Mouse (Mus musculus): ENCODE data around the gene Cib2. TPM values are rescaled to one million over a fixed set of nuclear protein-coding genes. Genes with fewer than 3 reads are reported as not detected.

Cib2 gene
- polyA plus RNA-seq, 1 experiment from 2014 or later, result 2.7 TPM

- H3K9ac ChIP-seq, result no peak overlapping the region
- WGBS (ENCODE audit: insufficient replicate concordance), result 4% methylated on average over 1 of the region's 1 CpGs
- peaks cover 36% of the 10 kb centered on the region for H3K4me1 ChIP-seq
- ATAC-seq, result peak; percentile 53
- H3K27me3 ChIP-seq (replicated peaks), result no peaks in the 10 kb centered on the region
- no peak overlapping the region for H3K4me3 ChIP-seq
- no peak overlapping the region for H3K4me2 ChIP-seq
- no peaks in the 10 kb centered on the region for H3K9me3 ChIP-seq (replicated peaks)
- no peaks in the 10 kb centered on the region for H3K36me3 ChIP-seq
- H3K27ac ChIP-seq, result peak overlapping the region; percentile 77
These were observed 23.7 kb upstream of the Cib2 start for GRCm38 (mm10) chr9:54583712-54584111.

DNA sequence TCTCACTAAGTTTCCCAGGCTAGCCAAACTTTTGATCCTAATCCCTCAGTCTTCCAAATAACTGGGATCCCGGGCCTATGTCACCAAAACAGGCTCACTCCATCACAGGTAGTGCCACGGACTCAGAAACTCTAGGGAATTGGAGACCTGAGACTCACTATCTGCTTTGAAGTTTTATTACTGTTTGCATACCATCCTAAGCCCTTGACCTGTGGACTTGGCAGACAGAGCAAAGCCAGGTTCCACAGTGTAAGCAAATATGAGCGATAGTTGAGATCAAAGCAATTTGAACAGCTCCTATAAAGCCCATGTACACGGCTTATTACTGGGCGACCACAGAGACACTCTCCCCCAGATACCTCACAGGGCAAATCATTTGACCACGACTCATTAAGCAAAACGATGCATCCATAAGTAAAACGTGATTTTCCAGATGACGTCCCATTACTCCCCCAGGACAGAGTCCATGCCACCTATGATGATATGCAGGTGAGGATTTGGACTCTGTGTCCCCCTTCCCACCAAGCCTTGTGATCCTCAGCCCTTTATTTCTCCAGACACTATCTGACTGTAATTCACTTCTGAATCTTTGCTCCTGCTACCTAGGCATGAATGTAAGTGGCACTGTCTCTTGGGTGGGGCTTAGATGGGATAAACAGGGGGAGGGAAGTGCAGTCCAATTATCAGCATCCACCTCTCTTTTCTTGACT is 11.3 kb upstream of the Cib2 start:
- Histone ChIP-seq H3K4me1 (peaks cover 24% of the 10 kb centered on the region), H3K27me3 (replicated peaks) (no peaks in the 10 kb centered on the region), H3K4me2 (no peak overlapping the region), H3K4me3 (no peak overlapping the region), H3K36me3 (no peaks in the 10 kb centered on the region), H3K9ac (no peak overlapping the region), H3K9me3 (replicated peaks) (no peaks in the 10 kb centered on the region), H3K27ac (no peak overlapping the region)
- WGBS (ENCODE audit: insufficient replicate concordance), result 61% methylated on average over 9 of the region's 9 CpGs
- no peak for ATAC-seq

GRCm38 (mm10) chr9:54568732-54569131 is 8.7 kb upstream of the Cib2 start:
- 41% methylated on average over 2 of the region's 2 CpGs for WGBS (ENCODE audit: insufficient replicate concordance)
- Histone ChIP-seq H3K9me3 (replicated peaks) (no peaks in the 10 kb centered on the region), H3K9ac (no peak overlapping the region), H3K27me3 (replicated peaks) (no peaks in the 10 kb centered on the region), H3K4me3 (no peak overlapping the region), H3K27ac (no peak overlapping the region), H3K4me2 (no peak overlapping the region), H3K4me1 (peaks cover 30% of the 10 kb centered on the region), H3K36me3 (no peaks in the 10 kb centered on the region)
- no peak for ATAC-seq

- peaks cover 38% of the 10 kb centered on the region for H3K4me1 ChIP-seq
- 41% methylated on average over 4 of the region's 4 CpGs for WGBS (ENCODE audit: insufficient replicate concordance)
- no peaks in the 10 kb centered on the region for H3K27me3 ChIP-seq (replicated peaks)
- H3K27ac ChIP-seq, result no peak overlapping the region
- H3K9ac ChIP-seq, result no peak overlapping the region
- no peak for ATAC-seq
- H3K9me3 ChIP-seq (replicated peaks), result no peaks in the 10 kb centered on the region
- H3K4me2 ChIP-seq, result no peak overlapping the region
- no peak overlapping the region for H3K4me3 ChIP-seq
- no peaks in the 10 kb centered on the region for H3K36me3 ChIP-seq
These were observed 6.9 kb upstream of the Cib2 start for GRCm38 (mm10) chr9:54566958-54567357.

GRCm38 (mm10) chr9:54560831-54561601 is 998 bp upstream of the Cib2 start:
- Histone ChIP-seq H3K4me3 (no peak overlapping the region), H3K27me3 (replicated peaks) (peaks cover 20% of the 10 kb centered on the region), H3K9ac (no peak overlapping the region), H3K9me3 (replicated peaks) (no peaks in the 10 kb centered on the region), H3K4me1 (peaks cover 33% of the 10 kb centered on the region), H3K27ac (no peak overlapping the region), H3K36me3 (no peaks in the 10 kb centered on the region), H3K4me2 (no peak overlapping the region)
- WGBS (ENCODE audit: insufficient replicate concordance), result 80% methylated on average over 8 of the region's 8 CpGs
- no peak for ATAC-seq

DNA sequence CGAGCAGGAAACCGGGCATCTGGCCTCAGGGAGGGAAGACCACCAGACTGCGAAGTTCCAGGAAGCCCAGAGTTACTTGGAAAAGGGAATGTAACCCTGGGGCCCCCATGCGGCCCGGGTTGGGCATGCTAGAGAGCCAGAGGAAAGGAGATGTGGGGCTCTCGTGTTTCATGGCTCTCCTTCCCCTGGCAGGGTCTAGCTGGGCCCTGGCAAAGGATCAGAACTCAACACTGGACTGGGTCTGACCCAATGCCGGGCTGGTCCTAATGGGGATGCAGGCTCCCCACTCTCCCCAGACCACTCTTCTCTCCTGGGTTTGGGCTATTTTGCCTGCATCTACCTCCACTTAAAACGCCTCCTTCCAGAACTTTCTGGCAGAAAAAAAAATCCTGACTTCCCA is 1.3 kb downstream of the Cib2 start:
- WGBS (ENCODE audit: insufficient replicate concordance), result 63% methylated on average over 8 of the region's 8 CpGs
- Histone ChIP-seq H3K4me2 (no peak overlapping the region), H3K9me3 (replicated peaks) (no peaks in the 10 kb centered on the region), H3K27me3 (replicated peaks) (peaks cover 20% of the 10 kb centered on the region), H3K27ac (no peak overlapping the region), H3K9ac (no peak overlapping the region), H3K36me3 (no peaks in the 10 kb centered on the region), H3K4me3 (no peak overlapping the region), H3K4me1 (peaks cover 28% of the 10 kb centered on the region)
- ATAC-seq, result no peak

- peaks cover 20% of the 10 kb centered on the region for H3K27me3 ChIP-seq (replicated peaks)
- no peak overlapping the region for H3K9ac ChIP-seq
- no peaks in the 10 kb centered on the region for H3K9me3 ChIP-seq (replicated peaks)
- no peak for ATAC-seq
- H3K27ac ChIP-seq, result no peak overlapping the region
- no peak overlapping the region for H3K4me3 ChIP-seq
- no peak overlapping the region for H3K4me2 ChIP-seq
- H3K36me3 ChIP-seq, result no peaks in the 10 kb centered on the region
- peaks cover 13% of the 10 kb centered on the region for H3K4me1 ChIP-seq
- 64% methylated on average over 2 of the region's 2 CpGs for WGBS (ENCODE audit: insufficient replicate concordance)
These were observed 5.0 kb downstream of the Cib2 start for GRCm38 (mm10) chr9:54555044-54555443.

GRCm38 (mm10) chr9:54552409-54552808 is 7.6 kb downstream of the Cib2 start:
- Histone ChIP-seq H3K27ac (no peak overlapping the region), H3K9me3 (replicated peaks) (no peaks in the 10 kb centered on the region), H3K9ac (no peak overlapping the region), H3K4me1 (0 out of 2 replicates have a peak, but pooled peaks cover 3% of the 10 kb centered on the region), H3K36me3 (no peaks in the 10 kb centered on the region), H3K27me3 (replicated peaks) (no peaks in the 10 kb centered on the region), H3K4me3 (no peak overlapping the region), H3K4me2 (no peak overlapping the region)
- ATAC-seq, result peak; percentile 57
- WGBS (ENCODE audit: insufficient replicate concordance), result 15% methylated on average over 5 of the region's 5 CpGs

DNA sequence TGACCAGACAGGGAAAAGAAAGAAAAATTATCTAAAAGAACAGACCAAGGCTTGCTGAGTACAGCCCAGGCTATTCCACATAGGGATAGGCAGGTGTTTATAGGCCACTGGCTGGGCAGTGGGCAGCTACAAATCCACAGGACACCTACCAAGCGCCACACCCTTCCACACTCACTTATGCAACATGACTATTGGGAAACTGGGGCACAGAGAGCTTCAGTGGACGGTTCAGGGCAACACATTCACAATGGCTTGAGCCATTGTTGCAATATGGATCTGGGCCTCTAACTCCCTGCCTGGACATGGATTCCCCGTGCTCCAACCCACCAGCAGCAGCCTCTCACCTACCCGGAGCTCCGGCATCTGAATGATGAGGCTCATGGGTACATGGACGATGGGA is 10.6 kb downstream of the Cib2 start:
- H3K27ac ChIP-seq, result no peak overlapping the region
- H3K4me3 ChIP-seq, result no peak overlapping the region
- no peaks in the 10 kb centered on the region for H3K9me3 ChIP-seq (replicated peaks)
- 0 out of 2 replicates have a peak, but pooled peaks cover 3% of the 10 kb centered on the region for H3K4me1 ChIP-seq
- 68% methylated on average over 6 of the region's 6 CpGs for whole genome bisulfite sequencing (ENCODE audit: insufficient replicate concordance)
- no peaks in the 10 kb centered on the region for H3K36me3 ChIP-seq
- ATAC-seq, result no peak
- no peak overlapping the region for H3K9ac ChIP-seq
- H3K27me3 ChIP-seq (replicated peaks), result no peaks in the 10 kb centered on the region
- H3K4me2 ChIP-seq, result no peak overlapping the region

- H3K9me3 ChIP-seq (replicated peaks), result no peaks in the 10 kb centered on the region
- H3K4me1 ChIP-seq, result 0 out of 2 replicates have a peak, but pooled peaks cover under 1% of the 10 kb centered on the region
- 11% methylated on average over 5 of the region's 5 CpGs for WGBS (ENCODE audit: insufficient replicate concordance)
- no peaks in the 10 kb centered on the region for H3K36me3 ChIP-seq
- H3K27me3 ChIP-seq (replicated peaks), result 0 out of 2 replicates have a peak, but pooled peaks cover 2% of the 10 kb centered on the region
- H3K27ac ChIP-seq, result no peak overlapping the region
- no peak overlapping the region for H3K9ac ChIP-seq
- H3K4me3 ChIP-seq, result no peak overlapping the region
- H3K4me2 ChIP-seq, result no peak overlapping the region
- no peak for ATAC-seq
These were observed 12.5 kb downstream of the Cib2 start for GRCm38 (mm10) chr9:54547536-54547935.

- no peaks in the 10 kb centered on the region for H3K9me3 ChIP-seq (replicated peaks)
- no peak overlapping the region for H3K9ac ChIP-seq
- no peak overlapping the region for H3K27ac ChIP-seq
- no peak overlapping the region for H3K4me3 ChIP-seq
- 0 out of 2 replicates have a peak, but pooled peaks cover 2% of the 10 kb centered on the region for H3K27me3 ChIP-seq (replicated peaks)
- no peaks in the 10 kb centered on the region for H3K36me3 ChIP-seq
- H3K4me1 ChIP-seq, result no peaks in the 10 kb centered on the region
- ATAC-seq, result no peak
- 68% methylated on average over 4 of the region's 4 CpGs for WGBS (ENCODE audit: insufficient replicate concordance)
- H3K4me2 ChIP-seq, result no peak overlapping the region
These were observed 15.1 kb downstream of the Cib2 start for GRCm38 (mm10) chr9:54544954-54545315.

GRCm38 (mm10) chr9:54544212-54544953 is 15.6 kb downstream of the Cib2 start:
- Histone ChIP-seq H3K36me3 (no peaks in the 10 kb centered on the region), H3K27ac (no peak overlapping the region), H3K4me2 (no peak overlapping the region), H3K9ac (no peak overlapping the region), H3K4me1 (no peaks in the 10 kb centered on the region), H3K27me3 (replicated peaks) (0 out of 2 replicates have a peak, but pooled peaks cover 2% of the 10 kb centered on the region), H3K9me3 (replicated peaks) (no peaks in the 10 kb centered on the region), H3K4me3 (no peak overlapping the region)
- 65% methylated on average over 9 of the region's 9 CpGs for WGBS (ENCODE audit: insufficient replicate concordance)
- no peak for ATAC-seq
